Mouse (Mus musculus) monocyte, adult 59 days (primary cell): ENCODE measurements around the gene Spcs3. TPM values are rescaled to one million over a fixed set of nuclear protein-coding genes. Genes with fewer than 3 reads are reported as not detected.

ENCODE experiments used
- total RNA-seq, 2 experiments: library from RNA; stranded (reverse); gene quantifications; one replicate each; pipeline ENCODE4 v1.2.4; 2023

The Spcs3 gene
- total RNA-seq = 10 to 100 TPM; 63.2 to 65.3 TPM

GRCm38 (mm10) chr8:54529382-54530296 lies at the start of gene Spcs3, which contains the start of gene Asb5:
Spcs3 (minus strand) TSS chr8:54529998.
Asb5 (plus strand) TSS chr8:54529580.

Other genes with a start within 250 kb of the Spcs3 start
- 1 to 10 TPM; 2.3 to 3.6 TPM for gene Asb5, start 418 bp downstream of the Spcs3 start, total RNA-seq
- gene Spata4, start 70.8 kb upstream of the Spcs3 start, total RNA-seq = not detected